Mouse (Mus musculus): ENCODE data around the gene Sap18b. TPM values are rescaled to one million over a fixed set of nuclear protein-coding genes. Genes with fewer than 3 reads are reported as not detected.
A peak's percentile ranks its signal among the peaks of the same experiment; 100 is the strongest.
"Not testable (repeated sequence)": the region's sequence is repeated elsewhere in the genome, so short reads cannot be mapped to it uniquely, and the experiment has no call there.

Gene Sap18b
- polyA plus RNA-seq, 1 experiment = 75.9 TPM

DNA sequence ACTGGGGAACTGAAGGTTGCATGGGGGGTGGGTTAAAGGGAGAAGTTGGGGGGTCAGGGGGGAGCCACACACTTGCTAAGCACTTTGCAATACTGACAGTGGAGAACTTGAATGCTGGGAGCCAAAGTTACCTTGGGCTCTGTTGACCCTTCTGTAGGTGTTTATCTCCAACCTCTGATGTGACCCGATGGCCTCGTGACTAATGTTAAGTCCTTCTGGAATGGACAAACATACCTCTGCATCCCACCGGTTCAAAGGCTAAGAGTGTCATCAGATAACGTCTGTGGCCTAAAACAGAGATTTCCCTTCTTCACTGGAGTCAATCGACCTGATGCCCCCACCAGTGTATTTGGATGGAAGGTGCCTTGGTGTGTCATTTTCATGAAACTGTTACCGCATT lies 3.9 kb upstream of the Sap18b start:
- no peak for DNase-seq (ENCODE audit: extremely low spot score in 1 of 2, low spot score in 1 of 2)

- no peak for DNase-seq (ENCODE audit: extremely low spot score in 1 of 2, low spot score in 1 of 2)
These were observed 3.0 kb upstream of the Sap18b start for GRCm38 (mm10) chr8:95822096-95822495.

GRCm38 (mm10) chr8:95822699-95823098 lies 2.4 kb upstream of the Sap18b start:
- no peak for DNase-seq (ENCODE audit: extremely low spot score in 1 of 2, low spot score in 1 of 2)

- no peak for DNase-seq (ENCODE audit: extremely low spot score in 1 of 2, low spot score in 1 of 2)
These were observed 5.0 kb downstream of the Sap18b start for GRCm38 (mm10) chr8:95830144-95830543.

- peak; percentile 81 to 97 for DNase-seq (ENCODE audit: extremely low spot score in 1 of 2, low spot score in 1 of 2)
These were observed 7.7 kb downstream of the Sap18b start for GRCm38 (mm10) chr8:95832603-95833434.

DNA sequence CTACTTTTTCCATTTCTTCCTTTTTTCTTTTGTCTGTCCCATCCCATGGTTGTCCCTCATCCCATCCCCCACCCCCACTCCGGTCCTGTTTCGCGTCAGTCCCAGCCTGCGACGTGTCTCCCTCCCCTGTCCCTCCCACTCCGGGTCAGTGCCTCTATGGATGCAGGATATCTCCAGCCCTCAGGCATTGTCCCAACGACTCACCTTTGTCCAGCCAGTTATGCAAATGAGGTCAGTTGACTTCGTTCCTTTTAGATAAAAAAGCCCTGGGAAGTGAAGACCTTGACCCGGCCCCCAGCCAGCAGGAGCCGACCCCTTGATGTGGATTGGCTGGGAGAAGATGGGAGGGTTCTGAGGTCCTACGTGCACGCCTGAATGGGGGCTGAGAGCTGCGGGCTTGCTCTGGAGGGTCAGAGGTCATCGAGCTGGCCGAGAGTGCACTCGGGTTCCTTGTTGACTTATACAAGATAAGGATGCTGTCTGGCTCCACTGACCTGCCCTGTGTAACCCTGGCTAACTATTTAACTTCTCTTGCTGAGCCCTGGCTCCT lies 8.4 kb downstream of the Sap18b start:
- DNase-seq (ENCODE audit: extremely low spot score in 1 of 2, low spot score in 1 of 2) = no peak

- DNase-seq (ENCODE audit: extremely low spot score in 1 of 2, low spot score in 1 of 2) = no peak
These were observed 10.7 kb downstream of the Sap18b start for GRCm38 (mm10) chr8:95835891-95836290.

GRCm38 (mm10) chr8:95837266-95837665 lies 12.1 kb downstream of the Sap18b start:
- no peak for DNase-seq (ENCODE audit: extremely low spot score in 1 of 2, low spot score in 1 of 2)

DNA sequence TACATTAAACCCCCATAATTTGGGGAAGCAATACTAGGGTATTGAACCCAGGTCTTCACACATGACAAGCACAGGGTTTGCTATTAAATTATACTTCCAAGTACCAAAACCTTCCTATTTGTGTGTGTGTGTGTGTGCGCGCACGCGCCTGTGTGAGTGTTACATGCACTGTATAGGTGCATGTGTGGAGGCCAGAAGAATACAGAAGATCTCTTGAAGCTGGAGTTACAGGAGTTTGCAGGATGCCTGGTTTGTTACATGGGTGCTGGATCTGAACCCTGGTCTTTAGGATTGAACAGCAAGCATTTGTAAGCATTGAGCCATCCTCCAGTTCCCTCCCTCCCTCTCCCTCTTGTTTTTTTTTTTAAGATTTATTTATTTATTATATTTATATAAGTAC lies 14.1 kb downstream of the Sap18b start:
- no peak for DNase-seq (ENCODE audit: extremely low spot score in 1 of 2, low spot score in 1 of 2)

DNA sequence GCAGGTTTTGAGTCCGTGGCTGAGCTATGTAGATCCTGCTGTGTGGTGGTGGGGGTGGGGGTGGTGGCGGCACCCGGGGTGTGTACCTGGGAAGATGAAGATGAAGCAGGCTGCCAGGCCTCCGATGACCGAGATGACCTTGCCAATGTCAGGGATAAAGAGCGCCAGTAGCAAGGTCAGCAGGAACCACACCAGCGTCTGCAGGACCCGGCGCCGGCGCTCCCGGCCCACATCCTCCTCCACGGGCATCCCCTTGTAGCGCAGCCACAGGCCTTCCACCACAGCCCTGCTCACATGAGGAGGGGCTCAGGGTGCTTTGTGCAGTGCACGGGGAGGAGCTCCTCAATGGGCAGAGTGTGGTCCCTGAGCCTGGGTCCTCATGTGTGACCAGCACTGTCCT lies 16.3 kb downstream of the Sap18b start:
- no peak for DNase-seq (ENCODE audit: extremely low spot score in 1 of 2, low spot score in 1 of 2)

GRCm38 (mm10) chr8:95843968-95844367 lies 18.8 kb downstream of the Sap18b start:
- no peak for DNase-seq (ENCODE audit: extremely low spot score in 1 of 2, low spot score in 1 of 2)

GRCm38 (mm10) chr8:95845026-95845425 lies 19.9 kb downstream of the Sap18b start:
- DNase-seq (ENCODE audit: extremely low spot score in 1 of 2, low spot score in 1 of 2) = no peak

GRCm38 (mm10) chr8:95848061-95848551 lies 23.0 kb downstream of the Sap18b start:
- DNase-seq (ENCODE audit: extremely low spot score in 1 of 2, low spot score in 1 of 2) = peak in 1 of 2 experiments; percentile 40

DNA sequence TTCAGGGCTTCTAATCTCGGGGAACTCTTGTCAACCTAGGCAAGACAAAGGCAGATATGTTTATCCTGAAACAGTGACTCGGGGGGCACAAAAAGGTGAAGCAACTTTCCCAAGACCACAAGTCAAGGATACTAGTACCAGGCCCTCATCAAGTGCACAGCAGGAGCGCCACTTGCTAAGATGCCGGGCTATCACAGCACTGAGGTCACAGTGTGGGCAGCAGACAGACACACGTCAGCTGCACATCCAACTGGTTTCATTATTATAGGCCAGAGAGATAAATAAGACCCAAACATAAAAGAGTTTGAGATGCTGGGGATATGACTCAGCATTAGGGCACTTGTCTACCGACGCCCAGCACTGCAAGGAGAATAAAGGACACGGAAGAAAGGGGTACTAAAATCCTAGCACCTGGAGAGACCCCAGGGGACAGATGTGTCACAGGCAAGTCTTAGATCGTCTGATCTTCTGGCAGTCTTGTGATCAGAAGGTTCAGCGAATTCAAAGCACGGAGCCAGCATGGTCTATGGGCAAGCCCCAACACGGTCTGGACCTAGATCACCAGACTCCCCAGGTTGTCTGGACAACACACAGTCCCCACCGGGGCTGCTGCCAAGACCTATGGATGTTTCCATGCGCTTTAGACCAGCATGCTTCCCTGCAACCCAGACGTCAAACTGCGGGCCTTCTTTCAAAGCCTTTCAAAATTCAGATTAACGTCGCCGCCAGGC lies 23.8 kb downstream of the Sap18b start:
- no peak for DNase-seq (ENCODE audit: extremely low spot score in 1 of 2, low spot score in 1 of 2)

DNA sequence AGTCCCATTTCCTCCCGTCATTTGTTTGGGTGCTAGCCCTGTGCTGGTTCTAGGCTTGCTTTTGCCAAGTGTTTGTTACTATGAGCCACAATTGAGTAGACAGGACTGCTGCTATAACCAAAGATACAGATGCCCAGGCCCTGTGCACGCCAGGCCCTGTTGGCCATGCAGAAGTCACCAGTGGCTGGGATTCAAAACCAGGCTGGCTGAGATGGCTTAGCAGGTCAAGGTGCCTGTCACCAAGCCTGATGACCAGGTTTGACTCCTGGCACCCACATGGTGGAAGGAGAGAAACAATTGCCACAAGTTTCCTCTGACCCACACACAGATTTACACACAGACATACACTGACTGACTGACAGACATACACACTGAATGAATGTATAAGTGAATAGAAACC lies 25.2 kb downstream of the Sap18b start:
- DNase-seq (ENCODE audit: extremely low spot score in 1 of 2, low spot score in 1 of 2) = no peak

DNA sequence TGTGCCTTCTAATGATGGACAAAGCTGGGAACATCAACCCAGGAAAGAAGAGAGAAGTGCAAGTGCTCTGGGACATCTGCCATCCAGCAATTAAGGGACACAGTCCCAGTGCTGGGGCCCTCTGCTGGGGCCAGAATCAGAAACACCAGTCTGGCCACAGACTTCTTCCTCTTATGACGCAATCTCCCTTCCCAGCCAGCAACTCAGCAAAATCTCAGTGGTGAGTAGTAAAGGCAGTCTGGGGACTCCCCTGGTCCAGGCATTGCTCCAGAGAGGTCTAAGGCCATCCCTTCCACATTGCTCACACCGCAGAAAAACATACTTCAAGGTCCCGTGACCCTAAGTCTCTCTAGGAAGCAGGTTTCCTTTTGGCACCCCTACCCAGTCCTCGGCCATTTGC lies 27.1 kb downstream of the Sap18b start:
- DNase-seq (ENCODE audit: extremely low spot score in 1 of 2, low spot score in 1 of 2) = no peak

GRCm38 (mm10) chr8:95853102-95853843 lies 28.1 kb downstream of the Sap18b start, which contains the start of gene Slc38a7:
Slc38a7 (minus strand) TSS chr8:95853539.
- peak; percentile 83 to 88 for DNase-seq (ENCODE audit: extremely low spot score in 1 of 2, low spot score in 1 of 2)

DNA sequence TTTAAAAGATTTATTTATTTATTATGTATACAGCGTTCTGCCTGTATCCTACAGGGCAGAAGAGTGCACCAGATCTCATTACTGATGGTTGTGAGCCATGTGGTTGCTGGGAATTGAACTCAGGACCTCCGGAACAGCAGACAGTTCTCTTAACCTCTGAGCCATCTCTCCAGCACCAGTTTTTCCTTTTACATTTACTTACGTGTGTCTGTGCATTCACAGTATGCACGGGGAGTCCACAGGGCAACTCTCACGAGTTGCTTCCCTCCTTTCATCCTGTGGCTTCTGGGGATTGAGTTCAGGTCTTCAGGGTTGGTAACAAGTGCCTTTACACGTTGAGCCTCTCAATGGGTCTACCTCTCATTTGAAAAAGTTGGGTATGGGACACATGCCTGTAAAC lies 29.0 kb downstream of the Sap18b start:
- DNase-seq (ENCODE audit: extremely low spot score in 1 of 2, low spot score in 1 of 2) = no peak

DNA sequence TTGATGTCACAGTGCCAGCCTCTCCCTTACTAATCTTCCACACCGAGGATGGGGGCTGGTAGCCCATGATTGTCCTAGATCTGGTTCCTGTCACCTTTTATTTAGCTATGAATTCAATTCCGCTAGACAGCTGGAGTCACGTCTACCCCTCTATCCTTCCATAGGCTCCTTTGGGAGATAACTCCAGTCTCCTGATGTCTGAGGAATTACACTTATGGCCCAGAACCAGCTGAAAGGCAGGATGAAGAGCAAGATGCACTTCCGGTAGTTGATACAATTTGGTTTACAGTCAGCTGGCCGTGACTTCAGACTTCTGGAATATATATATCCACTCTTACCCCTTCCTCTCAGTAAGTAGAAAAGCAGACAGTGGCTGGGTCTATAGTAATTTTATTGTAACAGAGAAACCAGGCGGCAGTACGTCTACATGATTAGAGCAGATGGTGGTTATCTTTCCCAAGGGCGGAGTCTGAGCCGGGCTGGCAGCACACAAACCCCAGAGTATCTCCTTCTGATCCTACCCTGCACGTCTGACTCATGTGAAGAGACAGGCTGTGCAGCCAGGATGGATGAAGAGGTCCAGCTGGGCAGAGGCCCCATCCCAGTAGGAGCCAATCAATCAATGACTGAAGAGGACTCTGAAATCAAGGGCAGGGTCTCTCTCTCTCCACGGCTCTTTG lies 38.8 kb downstream of the Sap18b start:
- DNase-seq (ENCODE audit: extremely low spot score in 1 of 2, low spot score in 1 of 2) = not testable (repeated sequence)

GRCm38 (mm10) chr8:95864851-95865250 lies 39.7 kb downstream of the Sap18b start:
- not testable (repeated sequence) for DNase-seq (ENCODE audit: extremely low spot score in 1 of 2, low spot score in 1 of 2)

Measured in frontal cortex, adult 2 months (tissue).